Mouse (Mus musculus): Measurements from ENCODE around the gene Klf8.
A peak's percentile ranks its signal among the peaks of the same experiment; 100 is the strongest.

Gene Klf8

DNA sequence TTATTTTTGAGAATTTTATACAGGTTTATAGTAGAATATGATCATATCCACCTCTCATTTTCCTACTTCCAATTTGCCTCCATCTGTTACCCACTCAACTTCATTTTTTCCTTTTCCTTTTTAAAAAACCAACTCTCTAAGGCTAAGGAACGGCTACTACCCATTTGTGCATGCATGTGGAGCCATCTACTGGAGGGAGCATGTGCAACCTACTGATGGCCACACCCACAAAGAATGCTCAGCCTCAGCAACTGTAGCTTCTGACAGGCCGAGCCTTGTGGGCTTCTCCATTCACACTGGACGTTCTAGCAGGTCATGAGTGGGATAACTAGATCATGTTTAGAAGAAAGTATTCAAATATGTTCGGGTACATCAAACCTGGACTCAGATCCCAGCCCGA, 129.5 kb downstream of the Klf8 start:
- Histone ChIP-seq H3K36me3 (ENCODE audit: control insufficient read depth, insufficient read depth, low read length, poor library complexity, severe bottlenecking) (no peaks in the 10 kb centered on the region), H3K27me3 (ENCODE audit: control insufficient read depth, insufficient read depth, low read length, poor library complexity, severe bottlenecking) (no peaks in the 10 kb centered on the region)
- DNase-seq (ENCODE audit: low read depth, low spot score) = peak; percentile 65

DNA sequence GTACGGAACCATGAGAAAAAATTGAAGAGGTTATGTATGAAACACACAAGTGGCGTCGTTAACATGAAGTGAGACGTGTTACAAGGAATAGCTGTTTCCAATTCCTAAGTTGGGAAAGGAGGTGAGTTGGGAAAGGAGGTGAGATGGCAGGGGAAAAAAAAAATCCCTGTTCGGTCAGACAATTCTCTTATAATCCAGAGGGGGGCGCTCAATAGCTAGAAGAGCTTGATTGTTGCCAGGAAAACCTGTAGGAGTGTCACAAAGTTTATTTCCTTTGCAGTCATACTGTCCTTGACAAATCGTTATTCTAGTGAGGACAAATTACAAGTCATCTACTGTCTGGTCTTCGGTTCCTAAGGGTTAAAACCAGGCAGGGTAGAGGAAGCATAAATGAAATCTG, 132.5 kb downstream of the Klf8 start:
- no peaks in the 10 kb centered on the region for H3K27me3 ChIP-seq (ENCODE audit: control insufficient read depth, insufficient read depth, low read length, poor library complexity, severe bottlenecking)
- DNase-seq (ENCODE audit: low read depth, low spot score) = peak; percentile 6
- no peaks in the 10 kb centered on the region for H3K36me3 ChIP-seq (ENCODE audit: control insufficient read depth, insufficient read depth, low read length, poor library complexity, severe bottlenecking)

DNA sequence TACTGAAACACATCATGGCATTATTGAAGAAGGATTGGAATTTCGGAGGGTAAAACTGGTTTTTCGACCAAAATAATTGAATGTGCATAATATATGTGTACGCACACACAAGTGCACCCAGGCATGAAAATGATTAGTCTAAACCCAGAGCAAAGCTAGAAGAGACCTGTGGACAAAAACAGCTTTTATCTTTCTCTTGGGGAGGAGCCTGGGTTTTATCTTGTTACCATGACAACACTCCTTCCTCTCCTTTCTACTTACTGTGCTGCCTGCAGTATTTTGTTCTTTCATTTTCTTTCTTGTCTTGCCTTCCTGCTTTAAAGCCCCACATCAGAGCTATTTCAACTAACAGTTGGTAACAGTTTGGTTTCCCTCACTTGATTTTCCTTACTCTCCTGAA, 137.8 kb downstream of the Klf8 start:
- no peaks in the 10 kb centered on the region for H3K36me3 ChIP-seq (ENCODE audit: control insufficient read depth, insufficient read depth, low read length, poor library complexity, severe bottlenecking)
- no peaks in the 10 kb centered on the region for H3K27me3 ChIP-seq (ENCODE audit: control insufficient read depth, insufficient read depth, low read length, poor library complexity, severe bottlenecking)

DNA sequence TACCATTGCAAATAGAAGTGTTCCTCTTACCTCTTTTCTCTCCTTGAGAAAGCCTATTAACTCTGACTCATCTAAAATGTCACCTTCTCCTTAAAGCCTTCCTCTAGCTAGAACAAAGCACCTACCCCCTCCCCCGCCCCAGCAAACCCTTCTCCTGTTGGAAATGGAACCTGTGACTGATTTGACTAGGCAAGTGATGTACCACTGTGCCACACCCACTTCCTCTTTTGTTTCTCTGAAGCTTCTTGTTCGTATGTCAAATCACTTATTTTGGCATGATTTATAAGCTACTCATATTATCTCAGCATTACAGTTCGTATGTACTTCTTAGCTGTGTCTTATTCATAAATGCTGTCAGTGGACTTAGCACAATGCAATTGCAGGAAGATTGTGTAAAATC, 144.5 kb downstream of the Klf8 start:
- DNase-seq (ENCODE audit: low read depth, low spot score) = peak; percentile 38
- no peaks in the 10 kb centered on the region for H3K27me3 ChIP-seq (ENCODE audit: control insufficient read depth, insufficient read depth, low read length, poor library complexity, severe bottlenecking)

More for the DNA sequence above, 137.8 kb downstream of the Klf8 start:
- no peak for DNase-seq (ENCODE audit: low read depth, low spot score)

DNA sequence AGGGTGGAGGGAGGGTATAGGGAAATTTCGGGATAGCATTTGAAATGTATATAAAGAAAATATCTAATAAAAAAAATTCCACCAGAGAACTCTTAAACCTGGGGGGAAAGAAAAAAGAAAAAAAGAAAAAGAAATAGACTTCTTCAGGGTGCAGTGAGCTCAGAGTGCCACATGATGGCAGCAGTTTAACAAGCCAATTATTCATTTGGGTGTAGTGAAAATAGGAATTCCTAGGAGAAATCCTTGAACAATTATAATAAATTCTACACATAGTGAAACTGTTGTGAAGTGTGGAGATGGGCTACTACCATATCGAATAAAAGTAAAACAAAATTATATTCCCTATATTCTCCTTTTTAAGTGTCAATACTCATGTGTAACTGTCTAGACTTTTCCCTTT, 152.0 kb downstream of the Klf8 start:
- no peaks in the 10 kb centered on the region for H3K27me3 ChIP-seq (ENCODE audit: control insufficient read depth, insufficient read depth, low read length, poor library complexity, severe bottlenecking)
- H3K36me3 ChIP-seq (ENCODE audit: control insufficient read depth, insufficient read depth, low read length, poor library complexity, severe bottlenecking) = no peaks in the 10 kb centered on the region
- DNase-seq (ENCODE audit: low read depth, low spot score) = peak; percentile 0

More for the DNA sequence above, 144.5 kb downstream of the Klf8 start:
- no peaks in the 10 kb centered on the region for H3K36me3 ChIP-seq (ENCODE audit: control insufficient read depth, insufficient read depth, low read length, poor library complexity, severe bottlenecking)

DNA sequence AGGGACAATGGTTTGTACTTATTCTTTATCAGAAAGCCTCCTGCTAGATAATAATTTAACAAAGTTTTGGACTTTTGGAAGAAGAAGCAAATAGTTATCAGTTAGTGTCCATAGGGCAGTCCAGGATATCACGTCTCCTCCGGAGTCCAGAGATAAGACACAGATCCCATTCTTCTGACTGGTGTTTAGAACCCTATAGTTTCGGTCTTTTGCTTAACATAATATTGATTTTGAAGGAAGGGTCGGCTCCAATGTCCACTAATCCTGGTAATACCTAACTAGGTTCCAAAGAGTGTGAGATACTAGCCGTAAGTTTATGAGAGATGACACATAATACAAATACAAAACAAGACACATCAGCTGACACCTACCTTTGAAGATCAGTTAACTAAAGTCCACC, 179.8 kb downstream of the Klf8 start:
- Histone ChIP-seq H3K36me3 (ENCODE audit: control insufficient read depth, insufficient read depth, low read length, poor library complexity, severe bottlenecking) (no peaks in the 10 kb centered on the region), H3K27me3 (ENCODE audit: control insufficient read depth, insufficient read depth, low read length, poor library complexity, severe bottlenecking) (no peaks in the 10 kb centered on the region)
- DNase-seq (ENCODE audit: low read depth, low spot score) = no peak

DNA sequence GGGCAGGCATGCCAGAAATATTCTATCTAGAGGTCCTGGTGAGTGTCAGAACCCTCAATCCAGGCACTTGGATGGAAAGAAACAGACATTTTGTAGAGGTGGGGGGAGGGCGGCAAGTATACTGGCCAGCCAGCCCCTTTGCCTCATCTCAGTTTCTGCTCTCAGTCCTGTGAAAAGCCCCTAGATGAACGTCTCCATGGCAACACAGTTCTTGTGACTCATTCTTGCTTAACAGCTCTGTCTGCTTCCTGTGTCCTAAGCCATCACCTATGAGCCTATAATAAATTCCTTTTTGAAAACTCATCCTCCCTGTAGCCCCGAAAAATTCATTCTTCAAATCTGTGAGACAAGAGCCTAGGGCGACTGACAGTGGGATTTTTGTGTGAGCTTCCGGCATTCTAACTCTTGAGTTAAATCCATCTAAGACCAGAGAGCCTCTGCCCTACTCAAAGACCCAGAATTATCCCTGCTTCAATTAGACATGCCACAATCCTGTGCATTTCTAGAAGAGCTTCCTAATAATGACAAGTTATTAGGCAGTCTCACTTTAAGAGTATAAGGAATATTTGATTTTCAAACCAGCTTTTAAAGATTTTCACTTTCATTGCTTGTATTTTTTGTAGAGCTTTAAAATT, 196.5 kb downstream of the Klf8 start:
- no peaks in the 10 kb centered on the region for H3K36me3 ChIP-seq (ENCODE audit: control insufficient read depth, insufficient read depth, low read length, poor library complexity, severe bottlenecking)
- H3K27me3 ChIP-seq (ENCODE audit: control insufficient read depth, insufficient read depth, low read length, poor library complexity, severe bottlenecking) = no peaks in the 10 kb centered on the region
- no peak for DNase-seq (ENCODE audit: low read depth, low spot score)

DNA sequence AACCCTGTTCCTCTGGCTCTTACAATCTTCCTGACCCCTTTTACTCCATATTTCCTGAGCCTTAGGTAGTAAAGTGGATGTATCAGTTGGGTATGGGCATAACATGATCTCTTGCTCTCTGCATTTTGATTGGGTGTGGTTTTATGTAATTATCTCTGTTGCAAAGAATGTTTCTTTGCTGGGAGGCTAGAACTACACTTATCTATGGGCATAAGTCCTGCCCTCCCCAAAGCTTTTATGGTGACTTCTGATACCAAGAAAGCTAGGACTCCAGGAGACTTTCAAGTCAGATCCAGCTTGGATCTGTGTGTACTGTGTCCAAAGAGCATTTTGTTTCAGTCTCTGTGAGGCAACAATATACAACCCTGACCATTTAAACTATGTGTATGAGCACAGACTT, 202.3 kb downstream of the Klf8 start:
- Histone ChIP-seq H3K36me3 (ENCODE audit: control insufficient read depth, insufficient read depth, low read length, poor library complexity, severe bottlenecking) (no peaks in the 10 kb centered on the region), H3K27me3 (ENCODE audit: control insufficient read depth, insufficient read depth, low read length, poor library complexity, severe bottlenecking) (no peaks in the 10 kb centered on the region)
- DNase-seq (ENCODE audit: low read depth, low spot score) = no peak

DNA sequence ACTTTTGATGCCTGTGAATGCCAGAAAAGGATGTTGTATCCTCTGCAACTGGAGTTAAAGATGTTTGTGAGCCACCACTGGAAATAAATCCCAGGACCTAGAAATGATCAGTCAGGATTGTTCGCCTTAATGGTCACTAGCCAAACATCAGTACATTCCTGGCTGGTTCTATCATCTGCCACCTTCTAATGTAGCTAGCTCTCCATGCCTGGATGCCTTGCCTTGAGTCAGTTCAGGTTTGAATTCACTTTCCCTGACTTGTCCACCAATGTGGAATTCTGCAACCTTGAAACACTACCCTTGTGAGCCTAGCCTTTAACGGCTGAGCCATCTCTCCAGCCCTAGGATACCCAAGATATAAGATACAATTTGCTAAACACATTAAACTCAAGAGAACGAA, 202.8 kb downstream of the Klf8 start:
- no peaks in the 10 kb centered on the region for H3K36me3 ChIP-seq (ENCODE audit: control insufficient read depth, insufficient read depth, low read length, poor library complexity, severe bottlenecking)
- no peak for DNase-seq (ENCODE audit: low read depth, low spot score)
- H3K27me3 ChIP-seq (ENCODE audit: control insufficient read depth, insufficient read depth, low read length, poor library complexity, severe bottlenecking) = no peaks in the 10 kb centered on the region

Data from splenic B cell, adult 2 months (primary cell).